Mouse (Mus musculus): ENCODE measurements around the gene Eif3d.

Gene Eif3d

DNA sequence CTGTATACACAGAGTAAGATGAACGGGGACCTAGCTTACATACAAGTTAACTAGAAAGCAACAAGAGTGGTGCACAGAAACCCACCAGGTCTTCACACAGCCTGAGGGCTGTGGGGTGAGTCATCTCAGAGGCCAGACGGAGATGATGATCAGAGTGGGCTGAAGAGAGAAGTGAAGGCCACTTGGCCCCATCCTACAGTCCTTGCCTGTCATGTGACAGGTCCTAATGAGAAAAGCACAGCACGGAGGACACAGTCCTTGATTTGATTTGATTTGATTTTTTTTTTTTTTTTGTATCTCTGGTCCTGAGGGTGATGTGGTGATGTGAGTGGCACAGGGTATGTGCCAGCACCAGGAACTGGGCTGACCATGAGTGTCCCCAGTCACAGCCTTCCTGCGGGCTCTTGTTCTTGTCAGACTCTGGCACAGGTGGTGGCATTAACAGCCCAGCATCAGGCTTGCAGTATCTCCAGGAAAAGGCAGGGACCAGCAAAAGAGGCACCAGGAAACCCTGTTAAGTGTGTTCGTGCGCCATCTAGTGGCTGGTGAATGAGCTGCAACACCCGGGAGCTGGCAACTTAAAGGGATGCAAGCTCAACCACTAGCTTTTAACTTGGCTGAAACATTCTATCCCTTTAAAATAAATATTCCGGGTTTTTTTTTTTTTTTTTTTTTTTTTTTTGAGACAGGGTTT is 53.6 kb downstream of the Eif3d start:
- peak; percentile 96 for DNase-seq

DNA sequence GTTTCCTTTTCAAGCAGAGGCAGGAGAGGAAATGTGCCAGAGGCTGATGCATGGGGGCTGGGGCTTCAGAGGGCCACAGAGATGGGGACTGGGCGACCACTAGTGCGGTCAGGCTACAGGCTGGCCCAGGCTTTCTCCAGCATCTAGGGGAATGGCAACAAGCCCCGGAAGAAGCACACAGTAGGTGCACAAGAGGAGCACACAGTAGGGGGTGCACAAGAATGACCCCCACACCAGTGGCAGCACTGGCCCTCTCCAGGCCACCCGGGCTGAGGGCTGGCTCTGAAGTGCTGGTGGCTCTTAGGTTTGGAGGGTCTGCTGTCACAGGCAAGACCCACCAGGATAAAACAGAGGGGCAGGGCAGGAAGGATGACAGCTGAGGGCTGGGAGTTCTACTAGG is 55.3 kb downstream of the Eif3d start:
- DNase-seq, result no peak

DNA sequence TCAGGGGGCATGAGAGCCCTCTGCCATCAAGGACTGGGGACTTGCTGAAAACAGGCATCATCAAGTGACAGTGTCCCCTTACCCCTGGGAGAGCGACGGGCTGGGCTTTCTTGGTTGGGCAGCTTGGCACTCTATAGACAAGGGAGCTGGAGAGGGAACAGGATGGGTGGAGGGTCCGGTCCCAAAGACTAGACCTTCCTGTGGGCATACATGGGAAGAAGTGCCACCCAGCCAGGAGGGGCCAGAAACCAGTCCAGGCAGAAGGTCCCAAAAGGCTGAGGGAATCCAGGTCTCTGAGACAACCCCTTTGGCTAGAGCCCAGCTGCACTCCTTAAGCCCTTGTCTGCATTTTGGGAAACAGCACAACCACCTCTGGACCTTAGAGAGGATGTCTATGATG is 56.1 kb downstream of the Eif3d start:
- no peak for DNase-seq

DNA sequence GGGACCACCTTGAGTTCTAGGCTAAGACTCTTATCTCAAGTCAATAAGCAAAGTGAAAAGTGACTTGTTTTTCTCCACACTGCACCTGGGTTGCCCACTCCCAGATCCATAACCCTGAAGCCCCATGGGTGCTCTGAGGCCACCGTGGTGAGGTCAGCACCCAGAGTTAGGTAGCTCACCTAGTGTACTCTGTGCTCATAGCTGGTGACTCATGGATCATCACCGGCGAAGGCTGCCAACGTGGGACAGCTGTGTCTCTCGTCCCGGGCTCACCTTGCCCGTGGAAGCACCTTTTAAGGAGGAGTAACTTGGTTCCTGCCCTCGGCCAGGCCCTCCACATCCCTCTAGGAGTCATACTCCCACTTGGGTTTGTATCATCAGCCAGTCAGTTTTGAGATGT is 57.6 kb downstream of the Eif3d start:
- no peak for DNase-seq

DNA sequence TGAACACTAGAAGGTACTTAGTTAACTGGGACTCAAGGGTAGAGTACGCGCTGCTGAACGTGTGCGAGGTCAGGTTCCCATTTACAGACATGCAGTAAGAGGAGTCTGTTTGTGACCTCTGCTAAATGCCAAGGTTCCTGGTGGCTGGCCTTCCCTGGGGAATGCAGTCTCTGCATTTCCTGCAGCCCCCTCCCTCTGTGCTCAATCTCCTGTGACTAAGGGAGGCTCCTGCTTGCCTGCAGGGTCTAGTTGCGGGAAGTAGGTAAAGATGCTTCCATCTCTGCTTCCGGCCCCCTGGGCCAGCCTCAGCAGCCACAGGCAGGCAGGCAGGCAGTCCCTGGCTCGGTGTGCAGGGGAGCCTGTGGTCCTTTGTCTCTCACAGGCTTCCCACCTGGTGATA is 58.0 kb downstream of the Eif3d start:
- no peak for DNase-seq

DNA sequence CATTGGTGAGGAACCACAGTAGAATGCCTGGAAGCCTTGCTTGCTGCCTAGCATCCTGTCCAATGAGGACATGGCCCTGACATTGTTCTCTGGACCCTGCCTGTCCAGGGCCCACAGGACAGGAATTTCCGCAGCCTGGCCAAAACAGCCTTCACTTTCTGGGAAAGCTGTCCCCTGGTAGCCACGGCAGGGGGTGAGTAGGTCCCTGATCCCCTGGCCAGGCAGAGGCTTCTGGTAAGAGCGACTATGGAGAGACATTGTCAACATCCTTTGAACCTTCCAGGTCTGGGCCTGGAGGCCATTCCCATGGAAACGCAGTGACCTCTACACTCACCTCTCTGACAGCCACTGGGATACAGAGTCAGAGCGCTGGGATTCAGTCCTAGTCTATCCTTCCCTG is 58.6 kb downstream of the Eif3d start:
- no peak for DNase-seq

DNA sequence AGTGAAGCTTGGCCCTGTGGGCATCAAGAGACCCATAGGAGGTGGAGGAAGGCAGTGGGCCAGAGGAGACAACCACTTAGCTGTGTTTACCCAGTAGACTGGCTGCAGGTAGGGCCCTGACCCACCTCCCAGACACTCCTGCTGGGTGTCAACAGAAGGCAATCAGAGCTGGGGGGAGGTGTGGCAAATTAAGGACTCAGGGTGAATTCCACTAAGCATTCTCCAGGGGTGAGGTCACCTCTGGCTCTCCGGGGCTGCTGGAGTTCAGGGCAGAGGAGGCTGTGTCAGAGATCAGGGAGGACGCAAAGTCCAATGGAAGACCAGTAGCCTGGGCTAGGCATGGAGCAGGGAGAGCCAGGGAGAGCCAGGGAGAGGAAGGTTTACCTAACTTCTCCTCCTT is 59.5 kb downstream of the Eif3d start:
- DNase-seq, result no peak
